Mouse (Mus musculus): ENCODE data around the gene Gm14851.
"Not testable (repeated sequence)": the region's sequence is repeated elsewhere in the genome, so short reads cannot be mapped to it uniquely, and the experiment has no call there.

Gm14851 gene

DNA sequence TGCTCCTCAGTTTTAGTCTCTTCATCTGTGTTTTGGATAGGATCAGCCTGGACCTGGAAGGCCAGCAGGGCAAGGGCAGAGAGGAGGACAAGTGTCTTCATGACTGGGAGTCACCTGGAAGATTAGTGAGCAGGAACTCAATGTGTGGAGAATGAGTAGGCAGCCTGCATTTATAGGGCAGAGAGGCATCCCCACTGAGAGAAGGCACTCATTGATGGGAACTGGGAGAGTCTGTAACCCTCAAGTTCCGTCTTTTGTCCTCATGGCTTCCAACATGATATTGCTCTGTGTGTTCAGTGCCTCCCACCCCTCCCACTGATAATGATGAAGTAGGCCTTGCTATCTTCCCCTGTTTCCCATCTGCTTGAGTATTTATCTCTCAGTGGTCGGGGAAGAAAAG, at the start of gene Gm14851:
TSS of gene Gm14851 (minus strand) at position 101 of the 400 bp plus-strand sequence.
- DNase-seq, result not testable (repeated sequence)

DNA sequence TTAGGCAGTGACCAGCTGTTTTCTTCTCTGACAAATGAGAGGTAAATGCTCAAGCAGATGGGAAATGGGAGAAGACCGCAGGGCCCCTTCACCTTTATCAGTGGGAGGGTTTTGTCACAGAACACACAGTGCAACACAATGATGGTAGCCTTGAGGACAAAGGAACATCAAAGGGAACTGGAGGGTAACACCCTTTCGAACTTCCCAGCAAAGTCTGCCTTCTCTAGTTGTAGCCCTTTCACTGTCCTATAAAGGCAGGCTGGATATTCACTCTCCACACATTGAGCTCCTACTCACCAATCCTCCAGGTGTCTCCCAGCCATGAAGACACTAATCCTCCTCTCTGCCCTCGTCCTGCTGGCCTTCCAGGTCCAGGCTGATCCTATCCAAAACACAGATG, 38.5 kb upstream of the Gm14851 start, which contains the start of gene Defa30:
TSS of gene Defa30 (plus strand) at position 301 of the 400 bp plus-strand sequence.
- not testable (repeated sequence) for DNase-seq

DNA sequence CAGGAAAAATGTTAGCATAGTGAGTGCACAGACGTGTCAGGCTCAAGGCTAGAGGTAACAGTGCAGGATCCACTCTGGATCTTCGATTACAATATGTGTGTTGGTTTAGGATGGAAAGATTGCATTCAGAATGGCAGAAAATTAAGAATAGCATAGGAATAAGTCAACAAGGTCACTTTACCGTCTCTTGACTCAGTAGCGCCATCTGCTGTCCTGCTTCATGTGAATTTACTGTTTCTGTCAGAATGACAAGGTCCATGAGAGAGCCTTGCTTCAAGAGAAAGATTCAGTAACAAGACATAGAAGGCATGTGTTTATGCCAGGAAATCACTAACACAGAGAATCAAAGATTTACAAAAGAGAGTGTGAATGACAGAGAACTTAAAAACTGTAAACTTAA, 2.7 kb downstream of the Gm14851 start:
- DNase-seq, result no peak

DNA sequence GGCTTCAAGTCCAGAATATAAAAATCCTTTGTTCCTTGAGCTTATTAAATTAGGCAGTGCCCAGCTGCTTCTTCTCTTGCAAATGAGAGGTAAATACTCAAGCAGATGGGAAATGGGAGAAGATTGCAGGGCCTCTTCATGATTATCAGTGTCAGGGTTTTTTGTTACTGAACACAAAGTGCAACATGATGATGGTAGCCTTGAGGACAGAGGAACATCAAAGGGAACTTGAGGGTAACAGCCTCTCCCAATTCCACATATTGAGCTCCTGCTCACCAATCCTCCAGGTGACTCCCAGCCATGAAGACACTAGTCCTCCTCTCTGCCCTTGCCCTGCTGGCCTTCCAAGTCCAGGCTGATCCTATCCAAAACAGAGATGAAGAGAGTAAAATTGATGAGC, 11.7 kb downstream of the Gm14851 start, which contains the start of gene Defa25:
TSS of gene Defa25 (plus strand) at position 301 of the 400 bp plus-strand sequence.
- DNase-seq, result not testable (repeated sequence)

DNA sequence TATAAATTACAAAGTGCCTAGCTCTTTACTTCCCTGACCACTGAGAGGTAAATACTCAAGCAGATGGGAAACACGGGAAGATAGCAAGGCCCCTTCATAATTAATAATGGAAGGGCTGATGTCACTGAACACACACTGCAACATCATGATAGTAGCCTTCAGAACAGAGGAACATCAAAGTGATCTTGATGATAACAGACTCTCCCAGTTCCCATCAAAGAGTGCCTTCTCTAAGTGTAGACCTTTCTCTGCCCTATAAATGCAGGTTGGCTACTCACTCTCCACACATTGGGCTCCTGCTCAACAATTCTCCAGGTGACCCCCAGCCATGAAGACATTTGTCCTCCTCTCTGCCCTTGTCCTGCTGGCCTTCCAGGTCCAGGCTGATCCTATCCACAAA, 31.1 kb downstream of the Gm14851 start, which contains the start of gene Defa35:
TSS of gene Defa35 (plus strand) at position 301 of the 400 bp plus-strand sequence.
- not testable (repeated sequence) for DNase-seq

DNA sequence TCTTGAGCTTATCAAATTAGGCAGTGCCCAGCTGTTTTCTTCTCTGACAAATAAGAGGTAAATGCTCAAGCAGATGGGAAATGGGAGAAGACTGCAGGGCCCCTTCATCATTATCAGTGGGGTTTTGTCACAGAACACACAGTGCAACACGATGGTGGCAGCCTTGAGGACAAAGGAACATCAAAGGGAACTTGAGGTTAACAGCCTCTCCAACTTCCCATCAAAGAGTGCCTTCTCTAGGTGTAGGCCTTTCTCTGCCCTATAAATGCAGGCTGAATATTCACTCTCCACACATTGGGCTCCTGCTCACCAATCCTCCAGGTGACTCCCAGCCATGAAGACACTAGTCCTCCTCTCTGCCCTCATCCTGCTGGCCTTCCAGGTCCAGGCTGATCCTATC, 41.1 kb downstream of the Gm14851 start, which contains the start of gene Defa23:
TSS of gene Defa23 (plus strand) at position 301 of the 400 bp plus-strand sequence.
- not testable (repeated sequence) for DNase-seq
